Mouse (Mus musculus): ENCODE measurements around the gene Arpc1a.

GRCm38 (mm10) chr5:145118461-145118860, 34.8 kb downstream of the Arpc1a start:
- TF ChIP-seq TBP (IDR thresholded peaks at IDR 0.05; ENCODE audit: low read depth, low read length) (no peak), MYB (IDR thresholded peaks at IDR 0.05; ENCODE audit: low read depth, low read length) (no peak)
